Mouse (Mus musculus) midbrain, embryonic 11.5 days (tissue): Measurements from ENCODE around the gene Rnf41. TPM values are rescaled to one million over a fixed set of nuclear protein-coding genes. Genes with fewer than 3 reads are reported as not detected.
A peak's percentile ranks its signal among the peaks of the same experiment; 100 is the strongest.

ENCODE experiments used
- ATAC-seq: fragments of 200-750 bp; cut with Nextera tagmentation; 2 replicates; pipeline ENCODE4 v1.8.0; 2017; ENCODE audit warnings: moderate TSS enrichment, moderate library complexity; ENCODE audit not compliant: low FRiP score
- DNase-seq: peaks from one replicate; pipeline ENCODE4 v3.0.0; 2015; ENCODE audit warnings: low spot score; ENCODE audit errors: missing footprints
- H3K27ac ChIP-seq: fragments of 300-500 bp; sonication (generic); 2 replicates; pipeline ENCODE4 v1.5.1; 2014; ENCODE audit warnings: low read depth, low read length
- H3K27me3 ChIP-seq: fragments of 300-500 bp; sonication (generic); 2 replicates; pipeline ENCODE4 v1.6.1; 2014; ENCODE audit warnings: mild to moderate bottlenecking, low read length, moderate library complexity, mixed read lengths; ENCODE audit not compliant: control insufficient read depth, insufficient read depth
- H3K36me3 ChIP-seq: fragments of 300-500 bp; sonication (generic); 2 replicates; pipeline ENCODE4 v1.6.1; 2014; ENCODE audit warnings: mild to moderate bottlenecking, low read length, moderate library complexity, mixed read lengths; ENCODE audit not compliant: control insufficient read depth, insufficient read depth
- H3K4me1 ChIP-seq: fragments of 300-500 bp; sonication (generic); 2 replicates; pipeline ENCODE4 v1.6.1; 2014; ENCODE audit warnings: low read length; ENCODE audit not compliant: control insufficient read depth, insufficient read depth
- H3K4me2 ChIP-seq: fragments of 300-500 bp; sonication (generic); 2 replicates; pipeline ENCODE4 v1.6.1; 2014; ENCODE audit warnings: mild to moderate bottlenecking, moderate library complexity
- H3K4me3 ChIP-seq: fragments of 300-500 bp; sonication (generic); 2 replicates; pipeline ENCODE4 v1.5.1; 2014; ENCODE audit warnings: low read depth, low read length
- H3K9ac ChIP-seq: fragments of 300-500 bp; sonication (generic); 2 replicates; pipeline ENCODE4 v1.6.1; 2014; ENCODE audit warnings: low read length
- H3K9me3 ChIP-seq: fragments of 300-500 bp; sonication (generic); 2 replicates; pipeline ENCODE4 v1.6.1; 2016; ENCODE audit warnings: low read length; ENCODE audit not compliant: control insufficient read depth
- WGBS: fragments of 180-500 bp; shearing (Covaris S2); extraction: QIAGEN DNeasy Blood & Tissue Kit; methylation state at CpG from one replicate; pipeline ENCODE4 v1.1.7; 2014; 5-methylcytosine and 5-hydroxymethylcytosine counted together
- polyA plus RNA-seq: library from polyadenylated mRNA; unstranded; fragments of >200 nt; fragmentation: Nextera tagmentation; extraction: Ambion mirVana; gene quantifications from 2 replicates; pipeline ENCODE4 v1.2.1, GENCODE M21; 2014

The Rnf41 gene
- polyA plus RNA-seq, 1 experiment from 2014 or later, result 43.1 TPM

GRCm38 (mm10) chr10:128378462-128378861 lies 33.0 kb upstream of the Rnf41 start:
- H3K27me3 ChIP-seq, result no peaks in the 10 kb centered on the region
- DNase-seq (no peak), ATAC-seq (no peak)
- peaks cover 13% of the 10 kb centered on the region for H3K4me1 ChIP-seq
- peak overlapping the region; percentile 72 for H3K4me2 ChIP-seq
- no peaks in the 10 kb centered on the region for H3K9me3 ChIP-seq
- 74% methylated on average over 3 of the region's 3 CpGs for WGBS
- H3K36me3 ChIP-seq, result peaks cover 26% of the 10 kb centered on the region
- peak overlapping the region; percentile 99; the same call in 1 of the 2 replicates for H3K4me3 ChIP-seq
- H3K27ac ChIP-seq, result no peak overlapping the region
- peak overlapping the region; percentile 98 for H3K9ac ChIP-seq

- DNase-seq, result no peak
- H3K4me1 ChIP-seq, result peaks cover 13% of the 10 kb centered on the region
- no peaks in the 10 kb centered on the region for H3K27me3 ChIP-seq
- H3K9ac ChIP-seq, result no peak overlapping the region
- H3K27ac ChIP-seq, result no peak overlapping the region
- no peaks in the 10 kb centered on the region for H3K9me3 ChIP-seq
- no peak overlapping the region for H3K4me3 ChIP-seq
- peaks cover 33% of the 10 kb centered on the region for H3K36me3 ChIP-seq
- ATAC-seq, result no peak
- 96% methylated on average over 7 of the region's 7 CpGs for WGBS
- H3K4me2 ChIP-seq, result no peak overlapping the region
These were observed 32.2 kb upstream of the Rnf41 start for GRCm38 (mm10) chr10:128379260-128379659.

GRCm38 (mm10) chr10:128380565-128380964 lies 30.9 kb upstream of the Rnf41 start:
- no peaks in the 10 kb centered on the region for H3K27me3 ChIP-seq
- no peak for ATAC-seq
- H3K4me1 ChIP-seq, result peaks cover 13% of the 10 kb centered on the region
- H3K9me3 ChIP-seq, result no peaks in the 10 kb centered on the region
- peaks cover 33% of the 10 kb centered on the region for H3K36me3 ChIP-seq
- H3K4me3 ChIP-seq, result no peak overlapping the region
- WGBS, result 83% methylated on average over 5 of the region's 5 CpGs
- H3K4me2 ChIP-seq, result no peak overlapping the region
- no peak overlapping the region for H3K9ac ChIP-seq
- no peak for DNase-seq
- H3K27ac ChIP-seq, result no peak overlapping the region

- no peaks in the 10 kb centered on the region for H3K9me3 ChIP-seq
- no peak for ATAC-seq
- WGBS, result 88% methylated on average over 8 of the region's 8 CpGs
- no peak for DNase-seq
- no peak overlapping the region for H3K27ac ChIP-seq
- H3K36me3 ChIP-seq, result peaks cover 47% of the 10 kb centered on the region
- H3K4me3 ChIP-seq, result no peak overlapping the region
- no peak overlapping the region for H3K4me2 ChIP-seq
- H3K4me1 ChIP-seq, result peaks cover 10% of the 10 kb centered on the region
- H3K27me3 ChIP-seq, result no peaks in the 10 kb centered on the region
- no peak overlapping the region for H3K9ac ChIP-seq
These were observed 29.0 kb upstream of the Rnf41 start for GRCm38 (mm10) chr10:128382482-128382881.

GRCm38 (mm10) chr10:128385902-128386301 lies 25.6 kb upstream of the Rnf41 start:
- Histone ChIP-seq H3K36me3 (peaks cover 64% of the 10 kb centered on the region), H3K4me2 (no peak overlapping the region), H3K9ac (no peak overlapping the region), H3K27me3 (no peaks in the 10 kb centered on the region), H3K9me3 (no peaks in the 10 kb centered on the region), H3K4me3 (no peak overlapping the region), H3K4me1 (no peaks in the 10 kb centered on the region), H3K27ac (no peak overlapping the region)
- DNase-seq, result no peak
- no peak for ATAC-seq
- 89% methylated on average over 7 of the region's 7 CpGs for WGBS

GRCm38 (mm10) chr10:128388941-128389340 lies 22.5 kb upstream of the Rnf41 start:
- Histone ChIP-seq H3K9me3 (no peaks in the 10 kb centered on the region), H3K4me2 (no peak overlapping the region), H3K4me3 (no peak overlapping the region), H3K27me3 (no peaks in the 10 kb centered on the region), H3K36me3 (peaks cover 45% of the 10 kb centered on the region), H3K4me1 (no peaks in the 10 kb centered on the region), H3K9ac (no peak overlapping the region), H3K27ac (no peak overlapping the region)
- DNase-seq (peak; percentile 71), ATAC-seq (no peak)
- 93% methylated on average over 14 of the region's 14 CpGs for WGBS

- 88% methylated on average over 6 of the region's 6 CpGs for WGBS
- H3K36me3 ChIP-seq, result peaks cover 43% of the 10 kb centered on the region
These were observed 21.9 kb upstream of the Rnf41 start for GRCm38 (mm10) chr10:128389570-128389969.

GRCm38 (mm10) chr10:128390366-128390765 lies 21.1 kb upstream of the Rnf41 start:
- no peak overlapping the region for H3K4me3 ChIP-seq
- no peak for DNase-seq
- H3K27me3 ChIP-seq, result no peaks in the 10 kb centered on the region
- H3K4me2 ChIP-seq, result no peak overlapping the region
- H3K36me3 ChIP-seq, result peaks cover 43% of the 10 kb centered on the region
- no peaks in the 10 kb centered on the region for H3K4me1 ChIP-seq
- no peak overlapping the region for H3K9ac ChIP-seq
- ATAC-seq, result no peak
- H3K9me3 ChIP-seq, result no peaks in the 10 kb centered on the region
- 90% methylated on average over 12 of the region's 12 CpGs for WGBS
- no peak overlapping the region for H3K27ac ChIP-seq

More at GRCm38 (mm10) chr10:128389570-128389969, 21.9 kb upstream of the Rnf41 start:
- no peak overlapping the region for H3K4me2 ChIP-seq
- no peaks in the 10 kb centered on the region for H3K27me3 ChIP-seq
- no peak overlapping the region for H3K27ac ChIP-seq
- H3K4me1 ChIP-seq, result no peaks in the 10 kb centered on the region
- no peaks in the 10 kb centered on the region for H3K9me3 ChIP-seq
- H3K4me3 ChIP-seq, result no peak overlapping the region
- H3K9ac ChIP-seq, result no peak overlapping the region
- DNase-seq (no peak), ATAC-seq (no peak)

GRCm38 (mm10) chr10:128391850-128392249 lies 19.6 kb upstream of the Rnf41 start:
- Histone ChIP-seq H3K36me3 (peaks cover 35% of the 10 kb centered on the region), H3K27ac (no peak overlapping the region), H3K27me3 (no peaks in the 10 kb centered on the region), H3K4me1 (no peaks in the 10 kb centered on the region), H3K9ac (no peak overlapping the region), H3K4me2 (no peak overlapping the region), H3K4me3 (no peak overlapping the region), H3K9me3 (no peaks in the 10 kb centered on the region)
- ATAC-seq (no peak), DNase-seq (no peak)
- WGBS, result 78% methylated on average over 6 of the region's 6 CpGs
